Mouse (Mus musculus): Measurements from ENCODE around the gene Ulk3. TPM values are rescaled to one million over a fixed set of nuclear protein-coding genes. Genes with fewer than 3 reads are reported as not detected.

Gene Ulk3
- polyA plus RNA-seq, 1 experiment from 2014 or later, result 8.0 TPM

DNA sequence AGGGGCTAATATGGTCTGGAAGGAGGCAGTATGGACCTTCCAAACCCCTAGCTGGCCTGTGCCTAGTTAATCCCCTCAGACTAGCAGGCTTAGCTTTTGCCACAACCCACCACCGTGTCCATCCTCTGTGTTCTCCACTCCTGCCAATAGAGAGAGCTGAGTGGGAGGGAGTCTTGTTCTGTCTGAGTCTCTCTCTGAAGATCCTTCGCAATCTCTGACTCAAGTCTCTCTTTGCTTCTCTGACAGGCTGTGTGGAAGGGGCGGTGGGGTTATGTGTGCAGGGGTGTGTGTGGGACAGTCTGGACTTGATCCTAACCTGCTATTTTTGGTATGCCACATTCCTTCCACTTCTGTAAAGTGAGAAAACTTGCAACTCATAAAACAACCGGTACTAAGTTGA, 15.6 kb downstream of the Ulk3 start:
- Histone ChIP-seq H3K4me3 (ENCODE audit: low read depth, low read length) (no peak overlapping the region), H3K9me3 (ENCODE audit: low read depth, low read length) (no peaks in the 10 kb centered on the region), H3K4me1 (ENCODE audit: insufficient read depth) (no peaks in the 10 kb centered on the region), H3K36me3 (ENCODE audit: insufficient read depth) (no peaks in the 10 kb centered on the region), H3K27ac (ENCODE audit: low read depth) (no peak overlapping the region), H3K27me3 (ENCODE audit: insufficient read depth, low read length) (peaks cover 4% of the 10 kb centered on the region; the same call in 1 of the 2 replicates), H3K9ac (no peak overlapping the region), H3K4me2 (no peak overlapping the region)
- 74% methylated on average over 4 of the region's 4 CpGs for WGBS
- TF ChIP-seq CTCF (IDR thresholded peaks at IDR 0.05; ENCODE audit: low read depth), result no peak
- ATAC-seq (ENCODE audit: insufficient read depth) (no peak), DNase-seq (no peak)

DNA sequence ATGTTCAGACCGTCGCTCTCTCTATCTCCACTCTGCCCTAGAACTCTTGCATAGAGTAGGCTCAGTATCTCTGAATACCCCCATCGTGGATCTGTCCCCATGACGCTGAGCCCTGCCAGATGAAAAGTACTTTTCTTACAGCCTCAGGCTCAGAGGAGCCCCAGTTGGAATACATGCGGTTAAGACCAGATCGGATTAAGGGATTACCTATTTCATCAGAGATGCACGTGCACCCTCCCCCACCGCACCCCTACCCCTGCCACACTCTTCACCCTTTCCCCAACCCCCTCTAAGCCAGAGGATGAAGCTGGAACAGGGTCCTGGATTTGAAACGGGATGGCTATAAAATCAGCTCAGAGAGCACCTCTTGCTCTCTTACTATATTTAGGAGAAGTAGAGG, 16.3 kb downstream of the Ulk3 start:
- no peaks in the 10 kb centered on the region for H3K4me1 ChIP-seq (ENCODE audit: insufficient read depth)
- ATAC-seq (ENCODE audit: insufficient read depth) (no peak), DNase-seq (no peak)
- 16% methylated on average over 9 of the region's 9 CpGs for WGBS
- H3K4me3 ChIP-seq (ENCODE audit: low read depth, low read length), result no peak overlapping the region
- peaks cover 4% of the 10 kb centered on the region; the same call in 1 of the 2 replicates for H3K27me3 ChIP-seq (ENCODE audit: insufficient read depth, low read length)
- no peak overlapping the region for H3K9ac ChIP-seq
- no peak overlapping the region for H3K4me2 ChIP-seq
- H3K9me3 ChIP-seq (ENCODE audit: low read depth, low read length), result no peaks in the 10 kb centered on the region
- H3K27ac ChIP-seq (ENCODE audit: low read depth), result no peak overlapping the region
- no peaks in the 10 kb centered on the region for H3K36me3 ChIP-seq (ENCODE audit: insufficient read depth)
- TF ChIP-seq CTCF (IDR thresholded peaks at IDR 0.05; ENCODE audit: low read depth), result no peak

DNA sequence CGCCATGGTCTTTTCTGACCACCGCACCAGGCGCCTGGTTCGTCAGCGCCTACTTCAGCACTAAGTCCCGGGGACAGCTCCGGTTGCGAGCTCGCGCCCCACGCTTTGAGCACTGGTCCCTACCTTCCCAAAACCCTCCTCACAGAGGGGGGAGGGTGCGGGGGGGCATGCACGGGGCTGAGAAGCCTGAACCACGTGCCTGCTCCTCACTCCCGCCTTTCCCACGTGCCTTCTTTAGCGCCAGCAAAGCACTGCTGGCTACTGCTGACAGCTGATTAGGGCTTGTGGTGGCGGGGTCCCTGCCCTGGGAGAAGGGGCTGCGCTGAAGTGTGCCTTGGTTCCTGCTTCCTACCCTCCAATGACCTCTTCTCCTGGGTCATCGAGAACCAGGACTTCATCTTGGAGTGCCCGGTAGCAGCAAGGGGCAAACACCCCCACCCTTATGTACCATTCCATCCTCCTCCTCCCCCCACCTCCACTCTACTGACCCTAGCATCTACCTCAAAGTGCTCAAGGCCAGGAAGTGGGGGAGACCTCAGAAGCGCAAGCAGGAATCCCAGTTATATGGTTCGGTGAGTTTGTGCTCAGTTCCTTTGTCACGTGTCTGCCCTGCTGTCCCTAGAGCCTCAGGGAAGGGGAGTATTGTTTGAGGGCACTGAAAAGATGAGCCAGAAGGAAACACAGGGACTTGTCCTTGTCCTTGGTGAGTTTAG, 17.0 kb downstream of the Ulk3 start, which contains the start of gene Cplx3:
Gene Cplx3, minus strand, starts transcription at position 143 of the 713 bp plus-strand sequence.
- Histone ChIP-seq H3K9me3 (ENCODE audit: low read depth, low read length) (no peaks in the 10 kb centered on the region), H3K9ac (no peak within 1 kb of the TSS), H3K27me3 (ENCODE audit: insufficient read depth, low read length) (peaks cover 4% of the 10 kb centered on the region; the same call in 1 of the 2 replicates), H3K36me3 (ENCODE audit: insufficient read depth) (no peaks in the 10 kb centered on the region), H3K4me1 (ENCODE audit: insufficient read depth) (no peaks in the 10 kb centered on the region), H3K4me2 (no peak within 1 kb of the TSS), H3K27ac (ENCODE audit: low read depth) (no peak within 1 kb of the TSS), H3K4me3 (ENCODE audit: low read depth, low read length) (no peak within 1 kb of the TSS)
- ATAC-seq (ENCODE audit: insufficient read depth) (peak; percentile 58; the same call in 1 of the 2 replicates), DNase-seq (peak; percentile 86)
- TF ChIP-seq CTCF (IDR thresholded peaks at IDR 0.05; ENCODE audit: low read depth), result no peak
- 8% methylated on average over 24 of the region's 24 CpGs for WGBS

DNA sequence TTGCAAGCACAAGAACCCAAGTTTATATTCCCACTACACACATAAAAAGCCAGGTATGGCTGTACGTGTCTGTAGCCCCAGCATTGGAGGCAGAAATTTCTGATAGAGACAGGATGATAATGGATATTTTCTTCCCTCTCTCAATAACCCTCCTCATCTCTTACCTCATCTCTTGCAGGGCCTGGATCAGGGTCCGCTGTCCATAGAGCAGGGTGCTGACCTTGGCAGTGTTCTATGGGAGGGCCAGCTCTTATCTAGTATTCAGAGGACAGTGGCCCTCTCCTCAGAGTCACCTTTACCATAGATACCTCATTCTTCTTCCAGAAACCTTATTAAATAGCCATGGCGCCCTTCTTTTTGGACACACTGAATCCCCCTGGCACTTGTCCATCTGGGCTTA, 20.6 kb downstream of the Ulk3 start:
- H3K36me3 ChIP-seq (ENCODE audit: insufficient read depth), result no peaks in the 10 kb centered on the region
- H3K4me1 ChIP-seq (ENCODE audit: insufficient read depth), result no peaks in the 10 kb centered on the region
- no peak for DNase-seq
- H3K27me3 ChIP-seq (ENCODE audit: insufficient read depth, low read length), result peaks cover 4% of the 10 kb centered on the region; the same call in 1 of the 2 replicates
- no peak for ATAC-seq (ENCODE audit: insufficient read depth)
- WGBS, result 39% methylated on average over 3 of the region's 3 CpGs
- H3K27ac ChIP-seq (ENCODE audit: low read depth), result no peak overlapping the region
- no peak overlapping the region for H3K4me2 ChIP-seq
- no peak overlapping the region for H3K4me3 ChIP-seq (ENCODE audit: low read depth, low read length)
- no peaks in the 10 kb centered on the region for H3K9me3 ChIP-seq (ENCODE audit: low read depth, low read length)
- TF ChIP-seq CTCF (IDR thresholded peaks at IDR 0.05; ENCODE audit: low read depth), result no peak
- no peak overlapping the region for H3K9ac ChIP-seq

DNA sequence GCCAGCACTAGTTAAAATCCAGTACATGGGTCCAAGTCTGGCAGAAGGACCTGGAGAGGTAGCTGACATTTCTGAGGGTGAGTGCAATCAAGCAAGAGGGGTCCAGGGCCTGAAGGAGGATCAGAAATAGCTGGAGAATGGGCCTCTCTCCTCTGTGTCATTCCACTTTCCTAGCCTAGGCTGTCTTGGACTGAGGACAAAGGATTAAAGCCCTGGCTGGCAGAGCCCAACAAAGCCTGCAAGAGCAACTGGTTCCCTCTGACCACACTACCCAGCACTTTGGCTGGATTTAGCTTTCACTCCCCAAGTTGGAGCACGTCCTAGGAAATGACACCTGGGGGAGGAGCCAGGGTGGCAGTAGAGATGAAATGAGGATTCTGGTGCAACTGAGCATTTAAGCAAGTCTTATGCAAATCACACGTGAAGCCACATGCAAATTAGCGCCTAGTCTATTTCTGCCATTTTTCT, 21.1 kb downstream of the Ulk3 start:
- ATAC-seq (ENCODE audit: insufficient read depth) (no peak), DNase-seq (no peak)
- Histone ChIP-seq H3K4me1 (ENCODE audit: insufficient read depth) (no peaks in the 10 kb centered on the region), H3K9ac (no peak overlapping the region), H3K4me2 (no peak overlapping the region), H3K9me3 (ENCODE audit: low read depth, low read length) (no peaks in the 10 kb centered on the region), H3K36me3 (ENCODE audit: insufficient read depth) (no peaks in the 10 kb centered on the region), H3K27me3 (ENCODE audit: insufficient read depth, low read length) (peaks cover 4% of the 10 kb centered on the region; the same call in 1 of the 2 replicates), H3K4me3 (ENCODE audit: low read depth, low read length) (no peak overlapping the region), H3K27ac (ENCODE audit: low read depth) (no peak overlapping the region)
- no peak for TF ChIP-seq CTCF (IDR thresholded peaks at IDR 0.05; ENCODE audit: low read depth)
- WGBS, result 46% methylated on average over 3 of the region's 3 CpGs

DNA sequence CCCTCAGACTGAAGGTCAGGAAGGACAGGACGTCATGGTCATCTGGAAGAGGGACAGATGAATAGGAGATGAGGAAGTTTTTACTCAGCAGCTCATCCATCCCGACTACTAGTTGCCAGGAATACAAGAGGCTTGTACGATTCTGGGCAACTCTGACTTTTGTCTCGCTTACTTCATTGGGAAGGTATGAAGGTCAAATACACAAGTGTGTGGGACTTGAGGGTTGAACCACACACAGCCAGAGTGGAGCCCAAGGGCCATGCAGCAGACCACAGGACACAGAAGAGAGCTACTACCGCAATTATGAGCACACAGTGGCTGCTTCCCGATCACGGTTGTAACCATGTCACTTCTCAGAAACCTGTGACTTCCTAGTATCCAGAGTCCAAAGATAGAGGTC, 23.3 kb downstream of the Ulk3 start:
- H3K4me3 ChIP-seq (ENCODE audit: low read depth, low read length), result no peak overlapping the region
- ATAC-seq (ENCODE audit: insufficient read depth), result no peak
- no peak overlapping the region for H3K4me2 ChIP-seq
- no peaks in the 10 kb centered on the region for H3K27me3 ChIP-seq (ENCODE audit: insufficient read depth, low read length)
- H3K36me3 ChIP-seq (ENCODE audit: insufficient read depth), result no peaks in the 10 kb centered on the region
- no peaks in the 10 kb centered on the region for H3K4me1 ChIP-seq (ENCODE audit: insufficient read depth)
- no peak for DNase-seq
- no peak for TF ChIP-seq CTCF (IDR thresholded peaks at IDR 0.05; ENCODE audit: low read depth)
- H3K27ac ChIP-seq (ENCODE audit: low read depth), result no peak overlapping the region
- H3K9ac ChIP-seq, result no peak overlapping the region
- H3K9me3 ChIP-seq (ENCODE audit: low read depth, low read length), result no peaks in the 10 kb centered on the region
- 70% methylated on average over 7 of the region's 7 CpGs for WGBS

DNA sequence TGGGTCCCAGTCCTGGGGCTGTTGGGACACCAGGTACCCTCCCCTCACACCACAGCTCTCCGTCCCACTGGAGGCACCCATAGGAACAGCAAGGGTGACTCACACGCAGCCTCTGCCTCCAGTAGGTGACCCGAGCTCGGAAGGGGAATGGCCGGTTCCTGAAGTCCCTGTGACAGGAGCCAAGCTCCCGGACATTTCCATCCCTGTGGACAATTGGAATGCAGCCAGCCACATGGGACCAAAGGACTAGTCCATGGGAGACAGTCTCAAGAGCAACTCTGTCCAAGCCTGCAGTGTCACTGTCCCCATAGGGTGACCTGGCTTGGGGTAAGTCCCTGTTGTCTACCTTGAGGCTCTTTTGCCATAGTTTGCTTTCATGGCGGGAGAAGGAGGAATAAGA, 24.7 kb downstream of the Ulk3 start:
- DNase-seq (no peak), ATAC-seq (ENCODE audit: insufficient read depth) (no peak)
- Histone ChIP-seq H3K4me2 (no peak overlapping the region), H3K4me3 (ENCODE audit: low read depth, low read length) (no peak overlapping the region), H3K27me3 (ENCODE audit: insufficient read depth, low read length) (no peaks in the 10 kb centered on the region), H3K36me3 (ENCODE audit: insufficient read depth) (no peaks in the 10 kb centered on the region), H3K4me1 (ENCODE audit: insufficient read depth) (no peaks in the 10 kb centered on the region), H3K9ac (no peak overlapping the region), H3K9me3 (ENCODE audit: low read depth, low read length) (no peaks in the 10 kb centered on the region), H3K27ac (ENCODE audit: low read depth) (no peak overlapping the region)
- 73% methylated on average over 7 of the region's 7 CpGs for WGBS
- no peak for TF ChIP-seq CTCF (IDR thresholded peaks at IDR 0.05; ENCODE audit: low read depth)
